Mouse (Mus musculus) stomach, postnatal 0 days (tissue): ENCODE measurements around the gene Paxip1. TPM values are rescaled to one million over a fixed set of nuclear protein-coding genes. Genes with fewer than 3 reads are reported as not detected.

Source experiments
- ATAC-seq: fragments of 200-750 bp; cut with Nextera tagmentation; 2 replicates; pipeline ENCODE4 v1.8.0; 2017; ENCODE audit not compliant: low FRiP score, low TSS enrichment
- DNase-seq: peaks from one replicate; pipeline ENCODE4 v3.0.0-alpha.2; 2016; ENCODE audit warnings: low spot score
- H3K27ac ChIP-seq: fragments of 300-500 bp; sonication (generic); replicated peaks from 2 replicates; pipeline ENCODE4 v1.5.1; 2014; ENCODE audit warnings: mild to moderate bottlenecking, control low read depth
- H3K27me3 ChIP-seq: fragments of 300-500 bp; sonication (generic); 2 replicates; pipeline ENCODE4 v1.6.1; 2014; ENCODE audit warnings: low read length; ENCODE audit not compliant: control insufficient read depth, insufficient read depth
- H3K36me3 ChIP-seq: fragments of 300-500 bp; sonication (generic); 2 replicates; pipeline ENCODE4 v1.6.1; 2014; ENCODE audit warnings: low read length, mixed read lengths; ENCODE audit not compliant: control insufficient read depth, insufficient read depth
- H3K4me1 ChIP-seq: fragments of 300-500 bp; sonication (generic); replicated peaks from 2 replicates; pipeline ENCODE4 v1.6.1; 2014; ENCODE audit warnings: antibody characterized with exemption; ENCODE audit not compliant: control insufficient read depth, insufficient read depth
- H3K4me2 ChIP-seq: fragments of 300-500 bp; sonication (generic); replicated peaks from 2 replicates; pipeline ENCODE4 v1.6.1; 2014; ENCODE audit warnings: low read depth, mild to moderate bottlenecking, control low read depth, moderate library complexity
- H3K4me3 ChIP-seq: fragments of 300-500 bp; sonication (generic); 2 replicates; pipeline ENCODE4 v1.5.1; 2014; ENCODE audit warnings: low read depth, low read length, control low read depth
- H3K9ac ChIP-seq: fragments of 300-500 bp; sonication (generic); 2 replicates; pipeline ENCODE4 v1.6.1; 2014; ENCODE audit warnings: mild to moderate bottlenecking, low read length, control low read depth, mixed read lengths
- H3K9me3 ChIP-seq: fragments of 300-500 bp; sonication (generic); 2 replicates; pipeline ENCODE4 v1.6.1; 2016; ENCODE audit warnings: low read length; ENCODE audit not compliant: control insufficient read depth
- CTCF ChIP-seq: IDR thresholded peaks from 2 replicates; pipeline ENCODE4 v1.5.1; 2016; ENCODE audit warnings: antibody characterized with exemption, low read depth, mild to moderate bottlenecking, moderate library complexity
- EP300 ChIP-seq: optimal IDR thresholded peaks from 2 replicates; pipeline ENCODE3; 2016; ENCODE audit warnings: antibody characterized with exemption
- WGBS: fragments of 180-500 bp; shearing (Covaris S2); extraction: QIAGEN DNeasy Blood & Tissue Kit; methylation state at CpG from one replicate; pipeline ENCODE4 v1.1.7; 2014; 5-methylcytosine and 5-hydroxymethylcytosine counted together
- polyA plus RNA-seq: library from polyadenylated mRNA; unstranded; fragments of >200 nt; fragmentation: Nextera tagmentation; extraction: Ambion mirVana; gene quantifications from 2 replicates; pipeline ENCODE4 v1.2.1, GENCODE M21; 2015

Paxip1 gene
- polyA plus RNA-seq, 1 experiment from 2014 or later = 9.3 TPM

DNA sequence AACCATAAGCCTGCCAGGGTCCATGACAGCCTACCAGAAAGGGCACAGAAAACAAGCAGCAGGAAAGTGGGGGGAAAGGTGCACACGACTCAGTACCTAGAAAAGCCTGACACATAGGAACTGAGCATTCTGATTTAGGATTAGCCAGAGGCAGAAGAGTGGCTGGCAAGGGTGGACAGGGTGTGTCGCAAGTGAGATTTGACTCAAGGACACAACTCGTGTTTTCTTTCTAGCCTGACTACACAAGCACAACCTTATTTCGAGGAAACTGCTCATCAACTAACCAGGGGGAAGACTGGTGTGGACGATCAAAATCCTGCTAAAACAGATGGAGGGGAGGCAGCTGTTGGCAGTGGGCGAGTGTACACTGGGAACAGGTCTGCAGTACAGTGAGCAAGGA, 52.3 kb downstream of the Paxip1 start:
- Histone ChIP-seq H3K27me3 (no peaks in the 10 kb centered on the region), H3K27ac (no peak overlapping the region), H3K9ac (no peak overlapping the region), H3K4me2 (no peak overlapping the region), H3K4me1 (no peaks in the 10 kb centered on the region), H3K36me3 (peaks cover 19% of the 10 kb centered on the region), H3K4me3 (no peak overlapping the region), H3K9me3 (no peaks in the 10 kb centered on the region)
- DNase-seq (no peak), ATAC-seq (no peak)
- TF ChIP-seq CTCF (no peak), EP300 (no peak)
- 84% methylated on average over 6 of the region's 6 CpGs for WGBS

DNA sequence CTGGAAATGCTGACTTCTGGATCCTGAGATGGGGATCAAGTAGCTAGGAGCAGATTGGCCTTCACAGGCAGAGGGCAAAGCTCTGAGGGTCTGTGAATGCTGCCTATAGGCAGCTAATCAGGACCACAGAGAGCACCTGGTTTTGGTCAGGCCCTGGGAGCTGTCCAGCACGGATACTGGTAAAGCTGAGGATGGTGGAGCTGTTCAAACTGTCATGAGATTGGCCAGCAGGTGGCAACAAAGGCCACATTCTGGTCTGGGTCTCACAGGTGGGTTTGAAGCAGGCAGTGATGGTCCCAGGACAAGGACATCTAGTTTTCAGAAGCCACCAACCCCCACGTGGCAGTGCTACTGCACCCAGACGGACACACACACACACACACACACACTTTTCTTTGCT, 54.3 kb downstream of the Paxip1 start:
- DNase-seq = peak; percentile 77
- WGBS = 8% methylated on average over 3 of the region's 3 CpGs
- ATAC-seq = peak; percentile 77

DNA sequence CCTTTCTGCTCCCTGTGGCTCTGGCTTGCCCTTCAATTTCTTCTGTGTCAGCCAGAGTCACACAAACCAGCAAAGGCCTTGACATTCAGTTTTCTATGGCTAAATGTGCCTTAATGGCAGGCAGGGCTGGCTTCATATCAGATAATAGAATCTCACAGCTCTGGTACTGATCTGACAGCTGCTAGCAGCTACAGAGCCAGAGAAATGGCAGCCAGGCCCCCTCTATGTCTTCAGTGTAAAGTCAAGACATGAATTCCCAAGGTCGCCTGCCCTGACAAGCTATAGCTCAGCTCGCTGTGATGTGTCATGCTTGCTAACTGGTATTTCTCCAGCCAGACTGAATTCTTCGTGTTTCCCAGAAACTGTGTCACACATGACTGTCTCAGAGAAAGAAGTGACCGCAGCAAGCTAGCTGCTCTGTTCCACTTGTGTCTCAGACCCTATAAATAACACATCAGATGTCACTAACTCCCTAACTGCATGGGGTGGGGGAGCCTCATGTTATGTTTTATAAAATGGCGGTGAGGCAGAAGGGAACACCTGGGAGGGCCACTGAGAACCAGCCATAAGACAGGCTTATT, 59.1 kb downstream of the Paxip1 start:
- TF ChIP-seq EP300 (no peak), CTCF (no peak)
- Histone ChIP-seq H3K4me2 (no peak overlapping the region), H3K4me3 (no peak overlapping the region), H3K27me3 (no peaks in the 10 kb centered on the region), H3K4me1 (no peaks in the 10 kb centered on the region), H3K27ac (no peak overlapping the region), H3K9ac (no peak overlapping the region), H3K36me3 (no peaks in the 10 kb centered on the region), H3K9me3 (no peaks in the 10 kb centered on the region)
- WGBS = 67% methylated on average over 5 of the region's 5 CpGs
- no peak for DNase-seq
- ATAC-seq = no peak

More for the DNA sequence above, 54.3 kb downstream of the Paxip1 start:
- Histone ChIP-seq H3K4me1 (no peaks in the 10 kb centered on the region), H3K9ac (no peak overlapping the region), H3K9me3 (no peaks in the 10 kb centered on the region), H3K27me3 (no peaks in the 10 kb centered on the region), H3K27ac (no peak overlapping the region), H3K36me3 (0 out of 2 replicates have a peak, but pooled peaks cover 5% of the 10 kb centered on the region), H3K4me2 (no peak overlapping the region), H3K4me3 (no peak overlapping the region)
- TF ChIP-seq EP300 (no peak), CTCF (peak; percentile 76)

DNA sequence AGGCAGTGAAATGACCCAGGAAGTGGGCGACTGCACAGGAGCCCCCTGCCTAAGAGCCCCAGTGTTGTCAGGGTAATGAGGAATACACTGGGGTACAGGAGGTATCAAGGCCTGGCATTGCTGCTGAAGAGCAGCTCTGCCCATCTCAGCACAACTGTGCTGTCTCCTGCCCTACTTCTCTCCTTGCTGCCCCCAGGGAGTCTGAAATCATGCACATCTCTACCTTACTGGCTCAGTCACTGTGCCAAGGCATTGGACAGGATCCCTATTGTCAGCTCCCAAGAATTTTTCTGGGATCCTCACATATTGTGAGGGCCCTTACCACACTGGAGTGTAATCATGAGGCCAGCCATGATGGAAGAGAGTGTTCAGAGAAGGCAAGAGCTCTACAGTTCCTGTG, 60.1 kb downstream of the Paxip1 start:
- ATAC-seq = no peak
- WGBS = 54% methylated on average over 1 of the region's 1 CpGs
- Histone ChIP-seq H3K9ac (no peak overlapping the region), H3K4me1 (no peaks in the 10 kb centered on the region), H3K27me3 (no peaks in the 10 kb centered on the region), H3K4me2 (no peak overlapping the region), H3K36me3 (no peaks in the 10 kb centered on the region), H3K27ac (no peak overlapping the region), H3K4me3 (no peak overlapping the region), H3K9me3 (no peaks in the 10 kb centered on the region)
- TF ChIP-seq EP300 (no peak), CTCF (no peak)
- DNase-seq = no peak

DNA sequence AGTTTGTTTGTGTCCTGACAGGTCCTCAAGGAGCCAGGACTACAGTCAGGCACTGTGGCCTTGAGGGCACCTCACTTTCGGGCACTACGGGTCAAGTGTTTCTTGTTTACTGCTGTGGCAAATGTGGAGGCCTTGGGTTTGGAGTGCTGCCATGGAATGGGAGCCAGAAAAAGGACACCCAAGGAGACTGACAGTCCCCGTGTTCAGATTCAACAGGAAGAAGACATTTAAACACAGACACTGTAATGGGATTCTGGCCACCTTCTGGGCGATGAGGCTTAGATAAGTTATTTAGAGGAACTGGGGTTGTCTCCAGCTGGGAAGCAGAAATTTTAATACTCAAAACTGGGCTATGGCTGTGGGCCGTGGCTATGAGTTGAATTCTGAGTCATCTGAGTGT, 60.8 kb downstream of the Paxip1 start:
- H3K4me1 ChIP-seq = no peaks in the 10 kb centered on the region
- H3K9me3 ChIP-seq = no peaks in the 10 kb centered on the region
- H3K36me3 ChIP-seq = no peaks in the 10 kb centered on the region
- H3K4me2 ChIP-seq = no peak overlapping the region
- H3K27ac ChIP-seq = no peak overlapping the region
- 59% methylated on average over 5 of the region's 5 CpGs for WGBS
- DNase-seq (no peak), ATAC-seq (no peak)
- no peak for TF ChIP-seq EP300
- TF ChIP-seq CTCF = no peak
- H3K9ac ChIP-seq = no peak overlapping the region
- no peaks in the 10 kb centered on the region for H3K27me3 ChIP-seq
- no peak overlapping the region for H3K4me3 ChIP-seq

DNA sequence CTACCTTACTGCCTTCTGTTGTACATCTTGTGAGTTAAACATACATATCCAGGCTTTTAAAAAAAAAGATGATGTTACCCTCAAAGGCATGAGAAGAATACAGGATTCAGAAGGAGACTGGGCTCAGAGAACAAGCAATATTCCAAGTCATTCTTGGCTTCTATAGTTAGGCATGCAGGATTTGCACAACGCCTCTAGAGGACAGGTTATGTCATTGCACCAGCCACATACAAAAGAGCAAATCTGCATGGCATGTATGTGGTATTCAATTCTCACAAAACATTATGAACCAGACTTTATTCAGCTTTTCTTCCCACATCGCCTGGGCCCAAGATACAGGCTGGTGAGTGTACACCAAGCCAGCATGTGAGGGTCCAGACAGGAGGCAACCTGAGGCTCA, 67.0 kb downstream of the Paxip1 start:
- Histone ChIP-seq H3K4me3 (no peak overlapping the region), H3K9me3 (no peaks in the 10 kb centered on the region), H3K4me1 (no peaks in the 10 kb centered on the region), H3K36me3 (no peaks in the 10 kb centered on the region), H3K9ac (no peak overlapping the region), H3K27me3 (no peaks in the 10 kb centered on the region), H3K4me2 (no peak overlapping the region), H3K27ac (no peak overlapping the region)
- DNase-seq (no peak), ATAC-seq (no peak)
- WGBS = 30% methylated on average over 2 of the region's 2 CpGs
- TF ChIP-seq EP300 (no peak), CTCF (peak; percentile 66)
